In the genomic region with DNA sequence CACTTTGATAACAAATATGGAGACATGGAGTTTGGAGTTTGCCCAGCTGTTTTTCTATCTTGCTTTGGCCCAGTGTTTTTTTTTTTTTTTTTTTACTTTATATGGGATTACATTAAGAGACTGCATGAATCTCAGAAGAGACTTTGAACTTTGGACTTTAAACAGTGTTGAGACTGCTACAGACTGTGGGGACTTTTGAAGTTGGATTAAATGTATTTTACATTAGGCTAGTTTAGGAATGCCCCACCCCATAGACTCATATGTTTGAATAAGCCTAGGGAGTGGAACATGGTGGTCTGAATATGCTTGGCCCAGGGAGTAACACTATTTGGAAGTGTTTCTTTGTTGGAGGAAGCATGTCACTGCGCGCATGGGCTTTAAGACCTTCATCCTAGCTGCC, we compare ENCODE assay signal across 26 mouse cellular contexts. TPM values are rescaled to one million over a fixed set of nuclear protein-coding genes. Genes with fewer than 3 reads are reported as not detected.
DNase-seq lines count a peak whose midpoint lies in the region; ATAC-seq and TF ChIP-seq lines count a peak whose summit lies in the region.
"Had no signal": no experiment of that assay in that cellular context is flagged by ENCODE, and none has a peak within 500 bp of the region (broad histone marks: within the 10 kb centered on the region; RNA-seq: fewer than 3 reads in every experiment).

No protein-coding gene starts in this region.

- no peak overlapping the region for H3K9ac ChIP-seq in liver, adult 2 months (ENCODE audit: low read depth, low read length)
- no peak overlapping the region for H3K9ac ChIP-seq in liver, embryonic 11.5 days (ENCODE audit: low read depth, low read length)
- H3K9ac ChIP-seq in stomach, embryonic 15.5 days: no peak overlapping the region
- H3K9ac ChIP-seq in midbrain, postnatal 0 days (replicated peaks; ENCODE audit: low read length, poor library complexity, severe bottlenecking): no peak overlapping the region
- H3K9ac ChIP-seq: embryonic facial prominence, embryonic 13.5 days; forebrain, embryonic 12.5 days; forebrain, embryonic 15.5 days; heart, embryonic 13.5 days; hindbrain, embryonic 14.5 days had no signal

- no peaks in the 10 kb centered on the region for H3K36me3 ChIP-seq in kidney, adult 2 months (ENCODE audit: control insufficient read depth, insufficient read depth, low read length)
- no peaks in the 10 kb centered on the region for H3K36me3 ChIP-seq in liver, adult 2 months (ENCODE audit: control insufficient read depth, insufficient read depth, low read length)
- no peaks in the 10 kb centered on the region for H3K36me3 ChIP-seq in liver, embryonic 11.5 days (ENCODE audit: control insufficient read depth, insufficient read depth, low read length)
- H3K36me3 ChIP-seq in stomach, embryonic 15.5 days: no peaks in the 10 kb centered on the region
- H3K36me3 ChIP-seq in midbrain, postnatal 0 days (ENCODE audit: insufficient read depth, low read length): no peaks in the 10 kb centered on the region
- H3K36me3 ChIP-seq in embryonic facial prominence, embryonic 10.5 days (replicated peaks): no peaks in the 10 kb centered on the region
- H3K36me3 ChIP-seq: embryonic facial prominence, embryonic 13.5 days; forebrain, embryonic 12.5 days; forebrain, embryonic 15.5 days; heart, embryonic 10.5 days; heart, embryonic 13.5 days had no signal

- no peak overlapping the region for H3K4me3 ChIP-seq in kidney, adult 2 months (ENCODE audit: insufficient read depth, low read depth, low read length)
- H3K4me3 ChIP-seq in liver, adult 2 months (ENCODE audit: insufficient read depth, low read depth, low read length): no peak overlapping the region
- no peak overlapping the region for H3K4me3 ChIP-seq in liver, embryonic 11.5 days (ENCODE audit: low read depth, low read length)
- H3K4me3 ChIP-seq in stomach, embryonic 15.5 days (replicated peaks): no peak overlapping the region
- H3K4me3 ChIP-seq in midbrain, postnatal 0 days (ENCODE audit: low read depth, low read length): no peak overlapping the region
- H3K4me3 ChIP-seq in embryonic facial prominence, embryonic 10.5 days: no peak overlapping the region
- H3K4me3 ChIP-seq: embryonic facial prominence, embryonic 13.5 days; erythroblast, embryonic 14.5 days; forebrain, embryonic 12.5 days; forebrain, embryonic 15.5 days; heart, adult 2 months; heart, embryonic 10.5 days; heart, embryonic 13.5 days had no signal

- no peaks in the 10 kb centered on the region for H3K27me3 ChIP-seq in kidney, adult 2 months (replicated peaks; ENCODE audit: control insufficient read depth, insufficient read depth, low read length)
- no peaks in the 10 kb centered on the region for H3K27me3 ChIP-seq in liver, adult 2 months (ENCODE audit: control insufficient read depth, insufficient read depth, low read length)
- H3K27me3 ChIP-seq in liver, embryonic 11.5 days (replicated peaks; ENCODE audit: control insufficient read depth, insufficient read depth, low read length): 0 out of 2 replicates have a peak, but pooled peaks cover 3% of the 10 kb centered on the region
- H3K27me3 ChIP-seq in stomach, embryonic 15.5 days (replicated peaks): no peaks in the 10 kb centered on the region
- H3K27me3 ChIP-seq in midbrain, postnatal 0 days (ENCODE audit: insufficient read depth, low read length): no peaks in the 10 kb centered on the region
- H3K27me3 ChIP-seq in embryonic facial prominence, embryonic 10.5 days (replicated peaks; ENCODE audit: low read depth, poor library complexity, severe bottlenecking): peaks cover 21% of the 10 kb centered on the region

- no peaks in the 10 kb centered on the region for H3K9me3 ChIP-seq in liver, embryonic 11.5 days (ENCODE audit: control insufficient read depth, low read length)
- H3K9me3 ChIP-seq in stomach, embryonic 15.5 days: no peaks in the 10 kb centered on the region
- no peaks in the 10 kb centered on the region for H3K9me3 ChIP-seq in midbrain, postnatal 0 days (ENCODE audit: low read length)
- 0 out of 2 replicates have a peak, but pooled peaks cover 3% of the 10 kb centered on the region for H3K9me3 ChIP-seq in embryonic facial prominence, embryonic 10.5 days
- H3K9me3 ChIP-seq: embryonic facial prominence, embryonic 13.5 days; forebrain, embryonic 12.5 days; heart, embryonic 10.5 days had no signal

- no peak for TF ChIP-seq POLR2A in kidney, adult 2 months (IDR thresholded peaks at IDR 0.05; ENCODE audit: low read depth, low read length)
- TF ChIP-seq POLR2A in liver, adult 2 months (IDR thresholded peaks at IDR 0.05; ENCODE audit: extremely low read depth, insufficient read depth, low read length): no peak

- no peak overlapping the region for H3K4me2 ChIP-seq in liver, embryonic 11.5 days
- H3K4me2 ChIP-seq in stomach, embryonic 15.5 days: no peak overlapping the region
- H3K4me2 ChIP-seq in midbrain, postnatal 0 days (ENCODE audit: low read depth, low read length, poor library complexity, severe bottlenecking): no peak overlapping the region
- H3K4me2 ChIP-seq: embryonic facial prominence, embryonic 13.5 days; forebrain, embryonic 12.5 days; forebrain, embryonic 15.5 days; heart, embryonic 13.5 days; hindbrain, embryonic 14.5 days had no signal

- H3K79me2 ChIP-seq in liver, adult 2 months (ENCODE audit: control insufficient read depth, insufficient read depth, low read length): no peaks in the 10 kb centered on the region

- peak; percentile 46 for DNase-seq in kidney, adult 2 months
- DNase-seq in kidney, adult 11 months: no peak
- peak; percentile 73 for DNase-seq in liver, adult 2 months (ENCODE audit: extremely low read depth, low read depth, low spot score)
- no peak for DNase-seq in liver, embryonic 11.5 days (ENCODE audit: low spot score)
- no peak for DNase-seq in midbrain, postnatal 0 days (ENCODE audit: low spot score)
- no peak for DNase-seq in adrenal gland, adult (ENCODE audit: inconsistent age in 2 of 2, low spot score in 1 of 2)
- DNase-seq in embryonic facial prominence, embryonic 10.5 days (ENCODE audit: low spot score): no peak
- DNase-seq: adrenal gland, postnatal 10 days; cerebellum, adult 11 months; cerebellum, adult 2 months; cerebellum, adult 9-11 months; cerebellum, postnatal 25 days; gastrocnemius, postnatal 10 days; gastrocnemius, postnatal 36 days; heart, adult 2 months; heart, postnatal 14 days; heart, postnatal 4 days had no signal

- no peak overlapping the region for H3K27ac ChIP-seq in kidney, adult 2 months (ENCODE audit: insufficient read depth, low read depth, low read length)
- peak overlapping the region; percentile 34; the same call in 1 of the 2 replicates for H3K27ac ChIP-seq in liver, adult 2 months (replicated peaks; ENCODE audit: insufficient read depth, low read depth, low read length)
- H3K27ac ChIP-seq in liver, embryonic 11.5 days (ENCODE audit: low read depth, low read length): no peak overlapping the region
- H3K27ac ChIP-seq in stomach, embryonic 15.5 days: 0 out of 2 replicates have a peak overlapping the region, but pooled peaks have one; percentile 37
- no peak overlapping the region for H3K27ac ChIP-seq in midbrain, postnatal 0 days (ENCODE audit: low read depth, low read length)
- H3K27ac ChIP-seq in embryonic facial prominence, embryonic 10.5 days (replicated peaks): no peak overlapping the region
- H3K27ac ChIP-seq: embryonic facial prominence, embryonic 13.5 days; forebrain, embryonic 12.5 days; forebrain, embryonic 15.5 days; heart, adult 2 months; heart, embryonic 10.5 days; heart, embryonic 13.5 days; hindbrain, embryonic 14.5 days had no signal

- TF ChIP-seq CTCF in kidney, adult 2 months (conservative IDR thresholded peaks at IDR 0.05; ENCODE audit: insufficient read depth, insufficient read length, low read depth, low read length): no peak
- no peak for TF ChIP-seq CTCF in liver, adult 2 months (IDR thresholded peaks at IDR 0.05; ENCODE audit: low read depth, low read length)
- no peak for TF ChIP-seq CTCF in midbrain, postnatal 0 days (IDR thresholded peaks at IDR 0.05)

- no peaks in the 10 kb centered on the region; the same call in 1 of the 2 replicates for H3K4me1 ChIP-seq in kidney, adult 2 months (ENCODE audit: control insufficient read depth, insufficient read depth, low read length)
- peaks cover 7% of the 10 kb centered on the region for H3K4me1 ChIP-seq in liver, adult 2 months (ENCODE audit: control insufficient read depth, insufficient read depth, low read length)
- peaks cover 6% of the 10 kb centered on the region; the same call in 1 of the 2 replicates for H3K4me1 ChIP-seq in liver, embryonic 11.5 days (replicated peaks; ENCODE audit: control insufficient read depth, insufficient read depth, low read length)
- peaks cover 6% of the 10 kb centered on the region; the same call in 1 of the 2 replicates for H3K4me1 ChIP-seq in stomach, embryonic 15.5 days
- H3K4me1 ChIP-seq in midbrain, postnatal 0 days (ENCODE audit: insufficient read depth, low read length): no peaks in the 10 kb centered on the region
- H3K4me1 ChIP-seq in embryonic facial prominence, embryonic 10.5 days: peaks cover 8% of the 10 kb centered on the region
- H3K4me1 ChIP-seq: embryonic facial prominence, embryonic 13.5 days had no signal

- no peak for ATAC-seq in liver, embryonic 11.5 days (replicated peaks; ENCODE audit: low FRiP score)
- no peak for ATAC-seq in stomach, embryonic 15.5 days (ENCODE audit: insufficient read depth, low FRiP score, low read depth)
- ATAC-seq in midbrain, postnatal 0 days (ENCODE audit: low FRiP score): no peak
- ATAC-seq: activated CD4-positive, CD25-positive, alpha-beta regulatory T cell, adult 4 months; forebrain, embryonic 15.5 days had no signal

- WGBS in kidney, adult 2 months: 92% methylated on average over 2 of the region's 2 CpGs
- WGBS in liver, adult 2 months: 96% methylated on average over 2 of the region's 2 CpGs
- 75% methylated on average over 2 of the region's 2 CpGs for WGBS in liver, embryonic 11.5 days
- WGBS in stomach, embryonic 15.5 days: 81% methylated on average over 2 of the region's 2 CpGs
- WGBS in midbrain, postnatal 0 days: 84% methylated on average over 2 of the region's 2 CpGs
- WGBS in embryonic facial prominence, embryonic 10.5 days: 89% methylated on average over 2 of the region's 2 CpGs

RNA-seq across cellular contexts. Expression of gene Ppp2r5c, which starts 4.7 kb away (rescaled TPM):
- polyA plus RNA-seq in kidney, adult 2 months (2012; rRNA removed): 29.9 and 41.3 TPM in 2 replicates
- 28.3 and 29.4 TPM in 2 replicates for total RNA-seq in liver, adult 2 months (2014; rRNA removed)
- 12.5 and 15.2 TPM in 2 replicates for polyA plus RNA-seq in liver, adult 2 months (2012; rRNA removed)
- 138 and 151 TPM in 2 replicates for polyA plus RNA-seq in liver, embryonic 11.5 days (2014; fragmentation: Nextera tagmentation; extraction: Ambion mirVana)
- polyA plus RNA-seq in stomach, embryonic 15.5 days (2015; fragmentation: Nextera tagmentation; extraction: Ambion mirVana): 145 and 154 TPM in 2 replicates
- 173 and 183 TPM in 2 replicates for total RNA-seq in midbrain, postnatal 0 days (2014; rRNA removed)
- 176 and 178 TPM in 2 replicates for polyA plus RNA-seq in midbrain, postnatal 0 days (2015; fragmentation: Nextera tagmentation; extraction: Ambion mirVana)
- 141 and 143 TPM in 2 replicates for polyA plus RNA-seq in embryonic facial prominence, embryonic 10.5 days (2016; fragmentation: Nextera tagmentation; extraction: Ambion mirVana)

Comparison
In these comparisons a context has a peak if more than half of its experiments do, and no peak if none do; other contexts are left out.
1. DNase-seq: peak in kidney, adult 2 months (single experiment) and liver, adult 2 months (single experiment); none in kidney, adult 11 months (single experiment), liver, embryonic 11.5 days (single experiment), midbrain, postnatal 0 days (single experiment), adrenal gland, adult (0 of 2) and embryonic facial prominence, embryonic 10.5 days (single experiment).
2. H3K27ac ChIP-seq: peak in liver, adult 2 months (single experiment) and stomach, embryonic 15.5 days (single experiment); none in kidney, adult 2 months (single experiment), liver, embryonic 11.5 days (single experiment), midbrain, postnatal 0 days (single experiment) and embryonic facial prominence, embryonic 10.5 days (single experiment).